Mouse (Mus musculus) embryo, embryonic 9.5 days (tissue): Measurements from ENCODE around the gene Ccdc127.

Experiments
- DNase-seq: peaks from one replicate; pipeline ENCODE4 v3.0.0-alpha.2; 2017; ENCODE audit errors: extremely low spot score

Gene Ccdc127

GRCm38 (mm10) chr13:74390371-74390990 is 40.4 kb downstream of the Ccdc127 start, which contains the start of gene Zfp72:
Zfp72 (minus strand) TSS chr13:74390836.
- peak; percentile 67 for DNase-seq

GRCm38 (mm10) chr13:74391156-74391555 is 41.0 kb downstream of the Ccdc127 start:
- no peak for DNase-seq

GRCm38 (mm10) chr13:74399298-74399839 is 49.3 kb downstream of the Ccdc127 start, which contains the start of gene Ftl1-ps1:
Ftl1-ps1 (plus strand) TSS chr13:74399694.
- peak; percentile 23 for DNase-seq
